Mouse (Mus musculus) MEL (cell line): Measurements from ENCODE around the gene Spem1.
A peak's percentile ranks its signal among the peaks of the same experiment; 100 is the strongest.

Experiments used
- CTCF ChIP-seq, 3 experiments: IDR thresholded peaks in 2 of 3; conservative IDR thresholded peaks in 1 of 3; 2 replicates each; pipeline ENCODE4 v1.5.1; 2011 to 2012; ENCODE audit warnings: low read length in 3 of 3, low read depth in 2 of 3, mild to moderate bottlenecking in 2 of 3, improper control_type of control experiment in 1 of 3, inconsistent platforms in 1 of 3, mixed read lengths in 1 of 3, moderate library complexity in 1 of 3; ENCODE audit not compliant: control insufficient read depth in 1 of 3, insufficient read depth in 1 of 3, poor library complexity in 1 of 3, severe bottlenecking in 1 of 3
- ELF1 ChIP-seq: IDR thresholded peaks from 2 replicates; pipeline ENCODE4 v1.6.1; 2014; ENCODE audit warnings: low read depth, mild to moderate bottlenecking, inconsistent platforms, low read length, improper control_type of control experiment, moderate library complexity
- EP300 ChIP-seq, 2 experiments: IDR thresholded peaks; 2 replicates each; pipeline ENCODE4 v1.6.1; 2011; ENCODE audit warnings: improper control_type of control experiment in 2 of 2, low read length in 2 of 2, low read depth in 1 of 2, mild to moderate bottlenecking in 1 of 2
- MXI1 ChIP-seq: IDR thresholded peaks from 2 replicates; pipeline ENCODE4 v1.6.1; 2011; ENCODE audit warnings: mild to moderate bottlenecking, low read depth, low read length, improper control_type of control experiment
- MYC ChIP-seq: IDR thresholded peaks from 2 replicates; pipeline ENCODE4 v1.6.1; 2011; ENCODE audit warnings: low read depth, mild to moderate bottlenecking, low read length, improper control_type of control experiment, moderate library complexity
- POLR2A ChIP-seq, 2 experiments: IDR thresholded peaks; 2 replicates each; pipeline ENCODE4 v1.6.1; 2011 to 2012; ENCODE audit warnings: low read length in 2 of 2, mild to moderate bottlenecking in 2 of 2, control low read depth in 1 of 2, improper control_type of control experiment in 1 of 2, low read depth in 1 of 2, moderate library complexity in 1 of 2; ENCODE audit not compliant: control insufficient read depth in 1 of 2, insufficient read depth in 1 of 2, poor library complexity in 1 of 2
- POLR2AphosphoS2 ChIP-seq: IDR thresholded peaks from 2 replicates; pipeline ENCODE4 v1.6.1; 2011; ENCODE audit warnings: low read length, improper control_type of control experiment
- ZC3H11A ChIP-seq: IDR thresholded peaks from 2 replicates; pipeline ENCODE4 v1.6.1; 2012; ENCODE audit warnings: low read depth, mild to moderate bottlenecking, inconsistent platforms, low read length, improper control_type of control experiment

- TF ChIP-seq MXI1: peak; percentile 93
- 0 out of 4 replicates have a peak, but pooled peaks of 1 of the 2 experiments have one; percentile 23 for TF ChIP-seq EP300 (IDR thresholded peaks at IDR 0.05; ENCODE audit: low read depth in 1 of 2, low read length in 2 of 2)
- TF ChIP-seq POLR2A (IDR thresholded peaks at IDR 0.05; ENCODE audit: control insufficient read depth in 1 of 2, insufficient read depth in 1 of 2, low read depth in 1 of 2, low read length in 2 of 2, poor library complexity in 1 of 2): peak; percentile 85 to 97
- no peak for TF ChIP-seq CTCF (IDR thresholded peaks at IDR 0.05 in 2 of 3, conservative IDR thresholded peaks at IDR 0.05 in 1 of 3; ENCODE audit: control insufficient read depth in 1 of 3, insufficient read depth in 1 of 3, low read depth in 2 of 3, low read length in 3 of 3, poor library complexity in 1 of 3, severe bottlenecking in 1 of 3)
- TF ChIP-seq ELF1: no peak
- no peak for TF ChIP-seq ZC3H11A
- TF ChIP-seq POLR2AphosphoS2: peak; percentile 84; the same call in 1 of the 2 replicates
- TF ChIP-seq MYC: peak; percentile 87
Observed at GRCm38 (mm10) chr11:69846198-69846680, 24.3 kb upstream of the Spem1 start, which contains the start of gene Plscr3.
